Mouse (Mus musculus) right cerebral cortex, adult 18-20 months (tissue): ENCODE data around the gene Lrrc34.

Experiments
- DNase-seq: peaks from one replicate; pipeline ENCODE4 v3.0.0; 2022; ENCODE audit warnings: mixed read lengths

Lrrc34 gene

DNA sequence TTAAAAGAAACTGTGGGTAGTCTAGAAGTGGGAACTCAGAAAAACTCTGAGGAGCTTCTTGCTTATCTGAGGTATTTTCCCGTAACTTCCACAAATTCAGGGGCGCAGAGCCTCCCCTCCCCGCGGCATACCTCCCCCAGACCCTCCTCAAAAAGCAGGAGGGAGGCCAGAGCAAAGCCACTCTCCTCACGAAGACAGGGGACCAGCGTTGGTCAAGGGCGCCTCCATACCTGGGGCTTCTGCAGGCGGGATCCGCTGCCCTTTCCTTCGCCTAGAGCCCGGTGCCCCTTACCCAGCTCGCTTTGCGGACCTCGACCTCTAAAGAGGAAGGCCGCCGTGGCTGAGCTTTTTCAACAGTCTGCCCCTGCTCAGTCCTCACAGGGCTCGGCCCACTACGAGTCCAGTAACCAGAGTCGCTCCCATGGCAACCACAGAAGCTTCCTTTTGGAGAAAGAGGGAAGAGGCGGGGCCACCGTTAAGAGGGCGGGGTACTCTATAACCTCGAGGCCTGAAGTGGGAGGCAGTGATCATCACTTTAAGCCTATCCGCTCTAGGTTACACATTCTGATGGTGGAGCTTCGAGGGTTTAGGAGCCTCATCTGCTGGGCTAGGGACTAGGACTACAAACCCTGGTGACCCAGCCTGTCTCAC is at the start of gene Lrrc34:
Lrrc34 (minus strand) TSS at position 430 of the 651 bp plus-strand sequence.
- DNase-seq: no peak

DNA sequence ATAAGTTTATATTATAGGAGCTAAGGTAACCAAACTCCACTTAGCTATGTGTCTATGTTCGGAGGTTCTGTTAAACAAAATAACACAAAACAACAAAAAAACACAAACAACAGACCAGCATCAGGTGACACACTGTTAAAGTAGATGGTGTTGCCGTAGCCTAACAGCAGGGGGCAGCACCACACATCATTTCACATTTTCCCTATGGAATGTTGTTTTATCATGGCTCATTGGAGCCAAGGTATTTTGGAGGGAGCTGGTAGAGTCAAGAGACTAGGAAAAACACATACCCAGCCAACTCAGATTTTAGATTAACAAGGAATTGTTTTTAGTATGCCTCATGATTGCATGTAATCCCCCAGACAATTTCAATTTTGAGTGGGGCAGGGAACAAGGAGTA is 48.7 kb upstream of the Lrrc34 start:
- DNase-seq: peak; percentile 40

DNA sequence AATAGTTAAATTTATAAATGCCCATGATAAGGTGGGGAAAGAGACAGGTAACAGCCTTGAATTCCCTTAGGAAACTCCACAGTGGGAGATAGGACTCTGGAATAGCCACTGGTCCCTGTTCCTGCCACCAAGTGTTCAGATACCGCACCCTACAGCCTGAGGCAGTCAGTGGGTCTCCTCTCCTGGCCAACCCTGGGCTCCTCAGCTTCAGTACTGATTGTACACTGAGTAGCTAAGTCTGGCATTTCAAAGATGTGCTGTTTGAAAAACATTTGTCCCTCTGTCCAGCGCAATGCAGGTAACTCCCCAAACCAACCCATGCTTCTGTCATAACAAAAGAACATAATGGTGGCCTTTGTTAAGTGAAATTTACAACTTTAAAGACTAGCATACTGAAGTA is 48.0 kb upstream of the Lrrc34 start:
- no peak for DNase-seq

DNA sequence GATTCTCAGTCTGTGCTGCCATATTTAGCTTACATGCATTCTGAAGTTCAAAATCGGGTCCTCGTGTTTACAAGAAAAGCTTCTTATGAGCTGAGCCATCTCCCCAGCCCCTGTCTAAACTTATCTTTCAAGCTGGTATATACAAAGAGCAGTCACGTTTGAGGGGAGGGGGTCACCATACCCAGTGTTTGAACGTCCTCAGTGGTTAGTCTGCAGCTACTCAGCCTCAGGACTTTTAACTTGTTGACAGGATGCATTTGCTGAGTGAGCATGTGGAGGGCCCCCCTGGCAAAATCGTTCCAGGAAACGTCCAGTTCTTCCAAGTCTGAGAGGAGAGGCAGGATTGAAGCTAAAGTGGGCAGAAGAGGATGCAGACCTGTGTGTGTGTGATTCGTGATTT is 43.3 kb upstream of the Lrrc34 start:
- DNase-seq: no peak

DNA sequence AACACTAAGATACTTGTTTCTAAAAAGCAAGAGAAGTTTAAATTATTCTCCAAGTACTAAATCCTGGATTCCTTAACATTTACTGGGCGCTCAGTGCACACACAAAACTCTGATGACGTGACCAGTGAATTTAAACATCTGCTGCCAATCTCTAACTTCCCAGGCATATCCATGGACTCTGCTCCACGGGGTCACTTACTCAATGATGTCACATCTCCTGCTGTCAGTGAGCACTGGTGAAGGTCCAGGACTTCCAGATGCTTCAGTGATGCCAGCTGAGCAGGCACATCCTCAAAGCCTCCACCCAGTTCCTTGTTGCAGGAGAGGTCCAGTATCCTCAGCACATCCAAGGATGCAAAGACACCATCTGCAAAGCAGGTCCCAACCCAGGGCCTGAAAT is 39.5 kb upstream of the Lrrc34 start:
- no peak for DNase-seq

DNA sequence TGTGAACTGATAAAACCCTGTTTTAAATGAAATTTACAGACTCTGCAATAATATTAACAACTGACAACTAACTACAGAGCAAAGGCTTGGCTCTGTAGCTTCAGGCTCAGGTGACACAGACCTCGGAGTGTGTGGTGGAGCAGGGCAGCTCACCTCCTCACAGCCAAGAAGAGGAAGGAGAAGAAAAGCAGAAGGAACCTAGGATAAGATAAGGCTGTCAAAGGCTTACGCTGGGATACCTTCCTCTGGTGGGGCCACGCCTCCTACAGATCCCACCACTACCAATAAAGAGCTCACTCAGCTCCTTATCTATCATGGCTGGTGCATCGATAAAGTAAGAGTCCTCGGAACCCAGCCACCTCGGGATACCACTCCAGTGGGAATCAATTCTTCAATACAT is 35.5 kb upstream of the Lrrc34 start:
- DNase-seq: no peak

DNA sequence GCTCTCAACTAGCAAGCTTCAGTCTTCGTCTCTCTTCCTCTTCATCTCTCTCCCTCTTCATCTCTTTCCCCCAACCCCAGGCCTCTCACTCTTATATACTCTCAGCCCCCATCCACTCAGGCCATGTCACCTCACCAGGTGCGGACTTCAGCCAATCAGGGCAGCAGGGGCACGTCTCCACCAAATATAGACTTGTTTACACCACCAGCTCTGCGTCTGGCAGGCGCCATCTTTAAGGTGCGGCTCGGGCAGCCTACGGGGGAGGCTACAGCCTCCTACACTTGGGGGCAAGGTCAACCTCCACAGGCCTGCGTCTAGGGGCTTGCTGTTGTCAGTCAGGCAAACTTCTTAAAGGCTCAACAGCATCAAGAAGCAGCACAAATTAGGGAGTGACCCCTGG is 10.8 kb upstream of the Lrrc34 start:
- no peak for DNase-seq

DNA sequence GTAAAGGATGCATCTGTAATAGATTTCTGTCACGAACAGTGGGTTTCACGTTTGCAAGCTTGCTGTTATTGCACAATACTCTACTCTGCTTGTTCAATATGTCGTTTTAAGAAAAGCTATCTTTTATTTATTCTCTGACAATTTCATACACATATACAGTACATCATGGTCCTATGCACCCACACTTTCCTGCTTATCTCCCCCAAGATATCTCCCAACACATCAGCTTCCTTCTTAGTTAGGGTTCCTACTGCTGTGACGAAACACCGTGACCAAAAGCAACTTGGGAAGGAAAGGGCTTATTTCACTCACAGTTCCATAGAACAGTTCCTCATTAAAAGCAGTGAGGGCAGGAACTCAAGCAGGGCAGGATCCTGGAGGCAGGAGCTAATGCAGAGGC is 8.3 kb upstream of the Lrrc34 start:
- no peak for DNase-seq

DNA sequence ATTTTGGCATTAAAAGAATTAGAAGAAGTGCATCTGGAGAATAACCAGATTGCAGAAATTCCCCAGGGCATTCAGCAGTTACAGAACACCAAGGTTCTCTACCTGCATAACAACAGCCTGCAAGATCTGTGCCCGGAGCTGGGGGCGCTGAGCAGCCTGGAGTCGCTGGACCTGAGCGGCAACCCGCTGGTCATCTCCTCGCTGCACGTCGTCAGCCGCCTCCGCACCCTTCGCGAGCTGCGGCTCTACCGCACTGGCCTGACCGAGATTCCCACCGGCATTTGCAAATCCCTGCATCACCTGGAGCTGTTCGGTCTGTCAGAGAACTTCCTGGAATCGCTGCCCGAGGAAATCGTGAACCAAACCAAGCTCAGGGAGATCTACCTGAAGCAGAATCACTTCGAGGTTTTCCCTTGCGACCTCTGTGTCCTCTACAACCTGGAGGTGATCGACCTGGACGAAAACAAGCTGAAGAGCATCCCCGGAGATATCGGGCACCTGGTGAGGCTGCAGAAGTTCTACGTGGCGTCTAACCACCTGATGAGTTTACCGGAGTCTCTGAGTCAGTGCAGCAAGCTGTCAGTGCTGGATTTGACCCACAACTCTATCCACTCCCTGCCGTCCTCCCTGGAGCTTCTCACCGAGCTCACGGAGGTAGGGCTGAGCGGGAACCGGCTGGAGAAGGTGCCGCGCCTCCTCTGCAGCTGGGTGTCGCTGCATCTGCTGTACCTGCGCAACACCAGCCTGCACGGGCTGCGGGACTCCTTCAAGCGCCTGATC is 2.6 kb upstream of the Lrrc34 start:
- DNase-seq: no peak

DNA sequence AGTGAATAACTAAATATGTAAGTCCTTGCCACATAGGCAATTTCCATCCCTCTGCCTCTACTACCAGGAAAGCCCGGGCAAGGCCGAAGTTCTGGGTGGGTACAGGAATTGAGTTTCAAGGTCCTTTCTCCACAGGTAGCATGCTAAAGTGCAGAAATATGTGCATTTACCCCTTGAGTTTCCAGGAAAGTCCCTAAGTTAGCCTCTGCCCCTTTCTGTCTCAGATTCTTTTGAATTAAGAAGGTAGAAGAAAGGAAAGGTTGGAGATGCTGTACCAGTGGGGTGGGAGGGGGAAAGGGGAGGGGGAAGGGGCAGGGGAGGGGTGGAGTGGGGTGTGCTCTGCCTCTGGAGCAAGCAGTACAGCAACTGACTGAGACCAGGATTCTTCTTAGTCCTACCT is 797 bp upstream of the Lrrc34 start:
- no peak for DNase-seq

DNA sequence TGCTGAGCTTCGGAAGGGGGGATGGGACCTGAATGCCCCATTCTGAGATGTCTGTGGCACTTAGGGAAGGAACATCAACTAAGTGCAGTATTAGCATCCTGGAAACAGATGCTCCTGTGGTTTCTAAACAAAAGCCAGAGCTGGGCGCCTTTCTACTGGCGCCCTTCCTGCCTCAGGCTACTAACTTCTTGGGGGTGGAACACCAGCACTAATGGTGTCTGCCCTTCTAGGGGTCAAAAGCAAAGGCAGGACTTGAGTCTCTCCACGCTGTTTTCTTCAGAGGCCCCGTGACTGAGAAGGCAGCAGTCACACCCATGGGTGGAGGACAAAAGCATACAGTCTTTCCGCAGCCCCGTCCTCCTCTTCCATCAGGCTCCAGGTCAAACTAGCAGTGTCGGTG is 908 bp downstream of the Lrrc34 start:
- DNase-seq: no peak

DNA sequence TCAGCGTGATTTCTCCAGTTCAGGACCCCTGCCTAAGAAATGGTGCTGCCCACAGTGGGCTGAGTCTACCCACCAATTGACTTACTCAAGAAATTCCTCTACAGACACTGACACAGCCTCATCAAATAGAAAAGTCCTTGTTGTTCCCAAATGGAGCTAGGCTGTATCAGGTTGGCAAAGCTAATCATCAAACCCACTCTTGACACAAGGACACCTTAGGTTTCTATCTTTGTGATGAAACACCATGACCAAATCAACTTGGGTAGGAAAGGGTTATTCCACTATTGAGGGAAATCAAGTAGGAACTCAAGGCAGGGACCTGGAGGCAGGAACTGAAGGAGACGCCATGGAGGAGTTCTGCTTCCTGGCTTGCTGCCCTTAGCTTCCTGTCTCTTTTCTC is 3.5 kb downstream of the Lrrc34 start, which contains the start of gene Lrriq4:
Lrriq4 (plus strand) TSS at position 301 of the 400 bp plus-strand sequence.
- no peak for DNase-seq

DNA sequence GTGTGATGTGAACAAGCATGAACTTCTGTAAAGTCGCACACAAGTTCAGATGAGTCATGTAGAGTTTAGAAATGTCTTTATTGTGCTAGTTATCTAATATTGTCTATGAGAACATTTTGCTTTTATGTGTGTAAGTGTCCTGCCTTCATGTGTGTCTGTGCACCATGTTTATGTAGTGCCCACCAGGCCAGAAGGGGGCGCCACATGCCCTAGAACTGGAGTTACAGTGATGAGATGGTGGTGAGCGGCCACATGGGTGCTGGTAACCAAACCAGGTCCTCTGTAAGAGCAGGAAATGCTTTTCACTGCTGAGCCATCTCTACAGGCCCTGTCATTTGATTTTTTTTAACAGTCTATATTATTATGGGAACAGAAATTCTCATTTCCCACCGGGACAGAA is 12.0 kb downstream of the Lrrc34 start:
- no peak for DNase-seq

DNA sequence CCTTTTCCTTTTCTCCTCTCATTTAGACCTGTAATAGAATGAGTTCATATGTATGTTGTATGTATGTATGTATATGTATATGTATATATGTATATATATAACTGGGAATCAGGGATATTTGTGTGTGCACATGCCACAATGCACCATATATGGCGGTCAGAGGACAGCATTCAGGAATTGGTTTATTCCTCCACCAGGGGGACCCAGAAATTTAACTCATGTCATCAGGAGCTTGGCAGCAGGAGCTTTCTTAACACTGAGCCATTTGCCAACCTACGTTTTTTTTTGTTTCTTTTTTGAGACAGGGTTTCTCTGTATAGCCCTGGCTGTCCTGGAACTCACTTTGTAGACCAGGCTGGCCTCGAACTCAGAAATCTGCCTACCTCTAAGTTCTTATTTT is 14.0 kb downstream of the Lrrc34 start:
- DNase-seq: no peak

DNA sequence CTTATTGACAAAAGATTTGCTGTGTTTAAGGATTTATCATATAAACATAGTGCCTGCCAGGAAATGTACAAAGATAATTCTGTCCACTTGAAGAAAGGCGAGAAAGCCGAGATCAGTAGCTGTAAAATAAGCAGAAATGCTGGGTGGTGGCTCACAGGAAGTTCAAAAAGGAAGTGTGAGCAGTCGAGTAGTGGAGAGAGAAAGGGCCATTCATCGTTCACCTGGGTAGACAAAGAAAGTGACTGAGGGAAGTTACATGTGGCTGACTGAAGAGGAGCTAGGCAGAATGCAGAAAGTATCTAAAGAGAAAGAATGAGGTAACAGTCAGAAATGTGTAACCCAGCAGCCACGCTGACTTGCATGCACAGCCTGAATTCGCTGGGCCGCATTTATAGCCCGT is 27.5 kb downstream of the Lrrc34 start:
- DNase-seq: no peak

DNA sequence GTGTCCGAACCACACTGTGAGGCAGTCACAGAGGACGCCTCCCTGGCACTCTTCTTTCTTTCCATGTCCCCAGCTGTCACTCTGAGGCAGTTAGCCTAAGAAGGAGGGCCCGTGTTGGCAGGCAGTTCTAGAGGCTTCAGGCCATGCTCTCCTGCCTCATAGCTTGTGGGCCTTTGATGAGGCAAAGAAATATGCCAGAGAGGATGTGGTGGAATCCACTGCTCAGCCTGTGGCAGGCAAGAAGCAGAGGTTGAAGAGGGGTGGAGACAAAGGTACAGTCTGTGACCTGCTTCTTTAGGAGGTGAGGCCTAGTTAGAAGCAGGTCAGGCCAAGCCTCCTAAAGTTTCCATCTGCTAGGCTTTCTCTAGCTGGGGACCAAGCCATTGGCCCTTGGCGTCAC is 36.7 kb downstream of the Lrrc34 start:
- DNase-seq: no peak

DNA sequence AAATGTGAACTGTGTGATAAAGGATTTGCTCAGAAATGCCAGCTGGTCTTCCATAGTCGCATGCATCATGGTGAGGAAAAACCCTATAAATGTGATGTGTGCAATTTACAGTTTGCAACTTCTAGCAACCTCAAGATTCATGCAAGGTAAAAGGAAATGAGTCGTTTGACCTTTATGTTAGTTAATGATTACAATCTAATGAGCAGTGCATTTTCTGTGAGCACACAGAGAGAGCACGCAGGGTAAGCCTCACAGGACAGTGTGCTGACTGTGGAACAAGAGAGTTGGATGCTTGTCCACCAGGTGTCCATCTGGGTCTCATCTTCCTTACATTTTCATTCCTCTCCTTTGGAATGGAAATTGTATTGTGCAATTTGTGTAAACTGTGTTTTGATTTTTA is 38.7 kb downstream of the Lrrc34 start:
- DNase-seq: no peak

DNA sequence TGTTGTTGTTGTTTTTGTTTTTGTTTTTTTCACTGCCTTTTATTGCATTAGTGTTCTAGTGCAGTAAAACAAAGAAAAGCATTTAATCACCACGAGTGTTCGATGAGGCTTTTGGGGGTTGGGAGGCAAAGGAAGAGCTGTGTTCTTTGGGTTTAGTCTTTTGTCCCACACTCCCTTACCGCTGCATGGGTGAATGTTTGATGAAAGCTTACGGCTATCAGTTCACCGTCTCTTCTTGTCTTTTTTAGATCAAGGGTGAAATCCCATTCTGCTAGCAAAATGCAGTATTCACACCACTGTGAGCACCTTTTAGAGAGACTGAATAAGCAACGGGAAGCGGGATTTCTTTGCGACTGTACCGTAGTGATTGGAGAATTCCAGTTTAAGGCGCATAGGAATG is 44.4 kb downstream of the Lrrc34 start:
- DNase-seq: no peak

DNA sequence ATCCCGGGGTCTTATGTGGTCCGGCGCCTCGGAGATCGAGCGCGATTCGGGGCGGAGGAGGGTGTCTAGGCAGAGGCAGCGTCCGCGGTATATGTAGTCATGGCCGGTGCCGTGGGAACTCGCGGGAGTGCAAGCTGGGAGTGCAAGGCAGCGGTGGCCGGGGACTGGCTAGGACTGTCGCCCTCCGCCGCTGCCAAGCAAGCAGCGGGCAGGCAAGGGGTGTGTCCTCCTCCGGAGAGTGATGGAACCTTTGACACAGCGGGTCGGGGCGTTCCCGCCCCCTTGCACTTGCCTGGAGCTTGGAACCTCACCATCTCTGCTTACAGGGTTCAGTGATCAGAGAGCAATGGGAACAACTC is 45.0 kb downstream of the Lrrc34 start:
- DNase-seq: no peak

DNA sequence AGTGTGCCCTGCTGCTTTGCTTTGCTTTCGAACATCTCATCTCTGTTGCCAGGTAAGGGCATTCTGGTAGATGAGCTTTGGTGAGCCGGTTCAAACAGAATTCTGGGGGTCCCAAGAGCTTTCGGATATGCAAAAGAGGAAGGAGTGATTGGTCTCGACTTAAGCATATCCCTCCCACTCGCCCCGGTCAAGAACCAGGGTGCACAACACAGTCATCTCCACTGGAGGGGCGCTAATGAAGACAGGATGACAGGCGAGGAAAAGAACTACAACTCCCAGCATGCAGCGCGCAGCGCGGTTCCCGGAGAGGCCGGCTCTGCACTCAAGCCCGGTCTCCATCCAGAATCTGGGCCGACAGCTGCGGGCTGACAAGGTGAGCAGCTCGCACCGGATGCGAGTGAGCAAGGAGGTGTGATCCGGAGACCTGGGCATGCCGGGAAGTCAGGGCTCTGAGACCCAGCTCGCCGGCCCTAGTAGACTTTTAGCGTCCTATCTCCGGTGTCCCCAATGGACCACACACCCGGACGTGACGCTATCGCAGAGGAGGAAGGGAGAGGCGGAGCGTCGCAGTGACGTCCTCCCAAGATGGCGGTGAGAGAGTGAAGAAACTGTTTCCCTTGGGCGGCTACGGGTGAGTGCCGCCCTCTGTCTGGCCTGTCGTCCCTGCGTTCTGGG is 45.5 kb downstream of the Lrrc34 start, which contains the start of gene Mynn:
Mynn (plus strand) TSS at position 1 of the 675 bp plus-strand sequence.
- DNase-seq: peak; percentile 97

DNA sequence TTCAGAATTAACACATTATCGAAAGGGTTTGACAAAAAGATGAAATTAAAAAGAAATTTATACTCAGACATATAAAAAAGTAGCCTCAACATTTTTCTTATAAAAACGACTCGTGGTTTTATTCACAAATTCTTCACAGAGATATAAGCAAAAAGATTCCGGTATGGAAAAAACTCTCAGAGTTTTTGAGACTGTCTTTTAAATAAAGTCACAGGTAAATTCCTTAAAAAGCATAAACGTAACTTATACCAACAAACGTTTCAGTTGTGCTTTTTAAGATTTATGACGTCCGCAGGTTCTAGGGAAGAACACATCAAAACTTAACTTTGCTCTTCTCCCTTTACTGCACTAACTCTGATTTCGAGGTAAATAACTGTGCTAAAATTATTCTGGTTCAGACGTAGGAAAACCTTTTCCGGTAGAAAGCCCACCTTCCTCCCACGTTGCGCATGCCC is 46.0 kb downstream of the Lrrc34 start:
- DNase-seq: no peak

DNA sequence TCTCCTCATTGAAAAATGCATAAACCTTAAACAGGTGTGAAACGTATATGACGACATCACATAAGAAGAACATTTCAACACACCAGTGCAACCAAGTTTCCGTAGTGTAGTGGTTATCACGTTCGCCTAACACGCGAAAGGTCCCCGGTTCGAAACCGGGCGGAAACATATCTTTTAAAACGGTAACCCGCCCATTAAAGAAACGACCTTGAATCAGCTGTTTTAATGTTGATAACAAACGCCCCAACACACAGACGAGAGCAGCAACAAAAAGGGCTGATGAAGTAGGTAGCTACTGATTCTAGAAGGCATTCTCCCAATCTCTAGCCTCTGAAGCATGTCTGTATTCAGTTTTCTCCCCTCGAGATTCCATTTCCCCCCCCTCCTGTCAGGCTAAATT is 46.5 kb downstream of the Lrrc34 start:
- DNase-seq: peak; percentile 90

DNA sequence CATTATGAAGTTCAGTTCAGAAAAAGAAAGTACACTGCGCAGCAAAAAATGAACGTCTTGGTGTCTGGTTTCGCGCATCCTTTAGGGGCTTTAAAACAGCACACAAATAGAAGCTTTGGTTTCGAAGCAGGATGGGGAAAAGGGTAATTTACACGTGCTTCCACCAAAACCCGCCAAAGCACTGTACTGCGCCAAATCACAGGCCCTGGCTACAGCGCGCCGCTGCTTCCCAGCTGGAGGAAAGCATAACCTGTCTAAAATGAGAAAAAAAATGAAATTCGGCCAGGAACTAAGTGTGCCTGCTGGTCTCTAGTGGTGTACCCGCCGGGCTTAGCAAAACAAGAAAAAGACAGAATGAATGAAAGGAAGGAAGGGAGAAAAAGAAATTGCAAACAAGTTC is 47.0 kb downstream of the Lrrc34 start:
- peak; percentile 40 for DNase-seq
